Mouse (Mus musculus): ENCODE results near the gene Il16. TPM values are rescaled to one million over a fixed set of nuclear protein-coding genes. Genes with fewer than 3 reads are reported as not detected.

Il16 gene
- polyA plus RNA-seq, 1 experiment: not detected

DNA sequence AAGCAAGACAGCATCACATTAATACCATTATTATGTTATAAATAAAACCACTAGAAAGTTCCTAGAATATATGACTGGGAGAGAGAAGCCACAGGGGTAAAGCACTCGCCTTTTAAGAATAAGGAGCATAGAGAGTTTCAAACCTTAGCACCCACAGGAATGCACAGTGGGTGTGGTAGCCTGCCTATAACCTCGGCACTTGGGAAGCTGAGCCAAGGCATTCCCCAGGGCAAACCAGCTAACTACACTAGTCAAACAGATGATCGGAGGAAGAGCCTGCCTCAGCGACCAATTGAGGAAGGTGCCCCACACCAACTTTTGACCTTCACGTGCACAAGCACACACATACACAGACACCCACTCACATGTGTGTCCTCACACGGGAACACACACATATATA is 14.2 kb downstream of the Il16 start:
- WGBS: 88% methylated on average over 6 of the region's 6 CpGs
- Histone ChIP-seq H3K4me3 (ENCODE audit: insufficient read depth, low read depth, low read length) (no peak overlapping the region), H3K27ac (ENCODE audit: insufficient read depth, low read depth, low read length) (no peak overlapping the region), H3K4me1 (ENCODE audit: control insufficient read depth, insufficient read depth, low read length) (no peaks in the 10 kb centered on the region)
- TF ChIP-seq POLR2A (IDR thresholded peaks at IDR 0.05; ENCODE audit: insufficient read depth, low read depth, low read length) (no peak), CTCF (IDR thresholded peaks at IDR 0.05; ENCODE audit: insufficient read depth, low read depth, low read length) (no peak)

DNA sequence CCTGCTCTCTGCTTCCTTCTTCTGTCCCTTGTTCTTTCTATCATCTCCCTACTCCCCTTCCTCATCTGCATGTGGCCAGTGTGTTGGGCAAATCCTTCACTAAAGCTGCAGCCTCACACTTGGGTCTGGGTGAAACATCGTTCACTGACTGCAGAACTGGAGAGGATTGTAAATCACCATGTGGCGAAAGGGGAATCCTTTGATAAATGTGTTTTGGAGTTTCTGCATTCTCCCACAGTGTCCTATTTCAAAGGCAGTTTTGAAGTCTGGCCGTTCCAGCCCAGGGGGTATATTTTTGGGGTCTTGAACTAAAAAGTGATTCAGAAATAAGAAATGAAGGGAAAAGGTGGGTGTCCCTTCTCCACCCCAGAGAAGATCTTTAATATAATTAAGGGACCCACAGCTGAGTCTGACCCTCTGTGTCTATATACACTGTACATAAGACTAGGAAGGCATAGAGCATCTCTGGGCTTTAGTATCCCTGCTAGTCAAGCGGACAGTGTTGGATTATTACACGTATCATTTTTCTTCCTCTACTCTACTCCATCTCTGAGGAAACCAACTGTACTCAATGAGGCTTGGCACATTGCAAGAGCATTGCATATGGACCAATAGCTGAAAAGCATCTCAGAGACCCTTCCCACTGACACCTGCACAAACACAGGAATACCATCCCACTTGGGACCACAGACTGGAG is 18.4 kb downstream of the Il16 start:
- H3K4me1 ChIP-seq (ENCODE audit: control insufficient read depth, insufficient read depth, low read length): no peaks in the 10 kb centered on the region
- no peak overlapping the region for H3K27ac ChIP-seq (ENCODE audit: insufficient read depth, low read depth, low read length)
- WGBS: 85% methylated on average over 5 of the region's 5 CpGs
- no peak overlapping the region for H3K4me3 ChIP-seq (ENCODE audit: insufficient read depth, low read depth, low read length)
- TF ChIP-seq POLR2A (IDR thresholded peaks at IDR 0.05; ENCODE audit: insufficient read depth, low read depth, low read length) (no peak), CTCF (IDR thresholded peaks at IDR 0.05; ENCODE audit: insufficient read depth, low read depth, low read length) (no peak)

- H3K4me1 ChIP-seq (ENCODE audit: control insufficient read depth, insufficient read depth, low read length): no peaks in the 10 kb centered on the region
- no peak overlapping the region for H3K27ac ChIP-seq (ENCODE audit: insufficient read depth, low read depth, low read length)
- no peak for TF ChIP-seq CTCF (IDR thresholded peaks at IDR 0.05; ENCODE audit: insufficient read depth, low read depth, low read length)
- TF ChIP-seq POLR2A (IDR thresholded peaks at IDR 0.05; ENCODE audit: insufficient read depth, low read depth, low read length): no peak
- no peak overlapping the region for H3K4me3 ChIP-seq (ENCODE audit: insufficient read depth, low read depth, low read length)
Observed at GRCm38 (mm10) chr7:83725801-83726200, 19.7 kb downstream of the Il16 start.

DNA sequence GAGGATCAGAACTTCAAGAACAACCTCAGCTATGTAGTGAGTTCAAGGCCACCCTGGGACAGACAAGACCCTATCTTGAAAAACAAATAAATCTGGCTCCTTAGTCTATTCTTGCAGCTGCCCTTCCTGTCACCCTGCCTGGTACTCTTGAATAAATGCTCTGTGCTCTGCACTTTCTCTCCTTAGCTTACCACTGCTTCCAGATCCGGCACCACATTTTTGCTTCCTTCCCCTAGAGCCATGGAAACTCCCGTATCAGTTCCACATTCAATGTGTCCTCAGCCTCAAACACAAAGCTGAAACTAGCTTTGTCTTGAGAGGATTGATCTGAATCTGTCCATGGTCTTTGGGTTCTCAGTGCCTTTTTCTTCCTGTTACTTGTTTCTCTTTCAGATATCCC is 21.0 kb downstream of the Il16 start:
- H3K4me3 ChIP-seq (ENCODE audit: insufficient read depth, low read depth, low read length): no peak overlapping the region
- no peaks in the 10 kb centered on the region for H3K4me1 ChIP-seq (ENCODE audit: control insufficient read depth, insufficient read depth, low read length)
- WGBS: 63% methylated on average over 2 of the region's 2 CpGs
- no peak for TF ChIP-seq POLR2A (IDR thresholded peaks at IDR 0.05; ENCODE audit: insufficient read depth, low read depth, low read length)
- TF ChIP-seq CTCF (IDR thresholded peaks at IDR 0.05; ENCODE audit: insufficient read depth, low read depth, low read length): no peak
- H3K27ac ChIP-seq (ENCODE audit: insufficient read depth, low read depth, low read length): no peak overlapping the region

- Histone ChIP-seq H3K4me3 (ENCODE audit: insufficient read depth, low read depth, low read length) (no peak overlapping the region), H3K4me1 (ENCODE audit: control insufficient read depth, insufficient read depth, low read length) (no peaks in the 10 kb centered on the region), H3K27ac (ENCODE audit: insufficient read depth, low read depth, low read length) (no peak overlapping the region)
- TF ChIP-seq POLR2A (IDR thresholded peaks at IDR 0.05; ENCODE audit: insufficient read depth, low read depth, low read length) (no peak), CTCF (IDR thresholded peaks at IDR 0.05; ENCODE audit: insufficient read depth, low read depth, low read length) (no peak)
Observed at GRCm38 (mm10) chr7:83723954-83724353, 21.6 kb downstream of the Il16 start.

GRCm38 (mm10) chr7:83723221-83723620 is 22.3 kb downstream of the Il16 start:
- 86% methylated on average over 8 of the region's 8 CpGs for WGBS
- H3K4me3 ChIP-seq (ENCODE audit: insufficient read depth, low read depth, low read length): no peak overlapping the region
- TF ChIP-seq CTCF (IDR thresholded peaks at IDR 0.05; ENCODE audit: insufficient read depth, low read depth, low read length): no peak
- no peak for TF ChIP-seq POLR2A (IDR thresholded peaks at IDR 0.05; ENCODE audit: insufficient read depth, low read depth, low read length)

GRCm38 (mm10) chr7:83722485-83722884 is 23.0 kb downstream of the Il16 start:
- no peak overlapping the region for H3K4me3 ChIP-seq (ENCODE audit: insufficient read depth, low read depth, low read length)
- WGBS: 92% methylated on average over 14 of the region's 14 CpGs
- H3K27ac ChIP-seq (ENCODE audit: insufficient read depth, low read depth, low read length): no peak overlapping the region
- no peaks in the 10 kb centered on the region for H3K4me1 ChIP-seq (ENCODE audit: control insufficient read depth, insufficient read depth, low read length)
- no peak for TF ChIP-seq POLR2A (IDR thresholded peaks at IDR 0.05; ENCODE audit: insufficient read depth, low read depth, low read length)
- TF ChIP-seq CTCF (IDR thresholded peaks at IDR 0.05; ENCODE audit: insufficient read depth, low read depth, low read length): no peak

More at GRCm38 (mm10) chr7:83723221-83723620, 22.3 kb downstream of the Il16 start:
- H3K4me1 ChIP-seq (ENCODE audit: control insufficient read depth, insufficient read depth, low read length): no peaks in the 10 kb centered on the region
- H3K27ac ChIP-seq (ENCODE audit: insufficient read depth, low read depth, low read length): no peak overlapping the region

GRCm38 (mm10) chr7:83720231-83720630 is 25.3 kb downstream of the Il16 start:
- Histone ChIP-seq H3K4me1 (ENCODE audit: control insufficient read depth, insufficient read depth, low read length) (no peaks in the 10 kb centered on the region), H3K27ac (ENCODE audit: insufficient read depth, low read depth, low read length) (no peak overlapping the region), H3K4me3 (ENCODE audit: insufficient read depth, low read depth, low read length) (no peak overlapping the region)
- 84% methylated on average over 8 of the region's 8 CpGs for WGBS
- TF ChIP-seq POLR2A (IDR thresholded peaks at IDR 0.05; ENCODE audit: insufficient read depth, low read depth, low read length): no peak
- no peak for TF ChIP-seq CTCF (IDR thresholded peaks at IDR 0.05; ENCODE audit: insufficient read depth, low read depth, low read length)

DNA sequence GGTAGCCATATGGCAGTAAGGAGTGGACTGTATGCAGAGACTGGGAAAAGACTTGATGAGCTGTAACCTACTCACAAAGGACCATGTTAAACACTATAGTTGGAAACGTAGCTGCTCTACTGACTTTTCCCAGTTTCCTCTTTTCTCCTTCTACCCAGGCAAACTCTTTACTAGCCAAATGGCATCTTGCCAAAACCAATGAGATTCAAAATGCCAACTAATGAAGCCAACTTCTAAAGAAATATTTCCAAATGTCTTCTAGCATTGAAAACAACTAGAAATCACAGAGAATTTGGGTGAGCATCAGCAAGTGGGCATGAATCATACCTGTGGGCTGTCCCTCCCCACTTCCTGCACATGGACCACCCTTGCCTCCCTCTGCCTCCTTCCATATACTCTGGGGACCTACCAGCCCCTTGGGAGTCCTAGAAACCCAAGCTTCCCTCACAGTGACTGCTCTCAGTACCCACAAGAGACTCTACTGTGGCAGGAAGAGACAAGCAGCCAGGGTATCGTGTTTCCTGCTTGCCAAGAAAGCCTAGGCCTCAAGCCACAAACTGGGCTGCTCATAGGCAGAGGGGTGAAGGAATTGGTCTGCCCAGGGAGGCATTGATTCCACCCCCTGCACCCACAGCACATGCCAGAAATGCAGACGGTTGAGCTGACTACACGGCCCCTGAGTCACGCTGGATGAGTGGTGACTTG is 28.4 kb downstream of the Il16 start:
- Histone ChIP-seq H3K4me3 (ENCODE audit: insufficient read depth, low read depth, low read length) (no peak overlapping the region), H3K27ac (ENCODE audit: insufficient read depth, low read depth, low read length) (no peak overlapping the region), H3K4me1 (ENCODE audit: control insufficient read depth, insufficient read depth, low read length) (no peaks in the 10 kb centered on the region)
- WGBS: 49% methylated on average over 5 of the region's 5 CpGs
- TF ChIP-seq CTCF (IDR thresholded peaks at IDR 0.05; ENCODE audit: insufficient read depth, low read depth, low read length) (no peak), POLR2A (IDR thresholded peaks at IDR 0.05; ENCODE audit: insufficient read depth, low read depth, low read length) (no peak)
